Mouse (Mus musculus) urinary bladder, adult 2 months (tissue): ENCODE results near the gene Gltp. TPM values are rescaled to one million over a fixed set of nuclear protein-coding genes. Genes with fewer than 3 reads are reported as not detected.
A peak's percentile ranks its signal among the peaks of the same experiment; 100 is the strongest.

ENCODE experiments used
- DNase-seq: peaks from one replicate; pipeline ENCODE4 v3.0.0; 2022; ENCODE audit warnings: low spot score
- polyA plus RNA-seq: library from polyadenylated mRNA; depleted of rRNA; stranded (reverse); fragments of >200 nt; gene quantifications from 2 replicates; pipeline ENCODE4 v1.2.3, GENCODE M21; 2012

Gene Gltp
- polyA plus RNA-seq, 1 experiment, result 192 TPM

DNA sequence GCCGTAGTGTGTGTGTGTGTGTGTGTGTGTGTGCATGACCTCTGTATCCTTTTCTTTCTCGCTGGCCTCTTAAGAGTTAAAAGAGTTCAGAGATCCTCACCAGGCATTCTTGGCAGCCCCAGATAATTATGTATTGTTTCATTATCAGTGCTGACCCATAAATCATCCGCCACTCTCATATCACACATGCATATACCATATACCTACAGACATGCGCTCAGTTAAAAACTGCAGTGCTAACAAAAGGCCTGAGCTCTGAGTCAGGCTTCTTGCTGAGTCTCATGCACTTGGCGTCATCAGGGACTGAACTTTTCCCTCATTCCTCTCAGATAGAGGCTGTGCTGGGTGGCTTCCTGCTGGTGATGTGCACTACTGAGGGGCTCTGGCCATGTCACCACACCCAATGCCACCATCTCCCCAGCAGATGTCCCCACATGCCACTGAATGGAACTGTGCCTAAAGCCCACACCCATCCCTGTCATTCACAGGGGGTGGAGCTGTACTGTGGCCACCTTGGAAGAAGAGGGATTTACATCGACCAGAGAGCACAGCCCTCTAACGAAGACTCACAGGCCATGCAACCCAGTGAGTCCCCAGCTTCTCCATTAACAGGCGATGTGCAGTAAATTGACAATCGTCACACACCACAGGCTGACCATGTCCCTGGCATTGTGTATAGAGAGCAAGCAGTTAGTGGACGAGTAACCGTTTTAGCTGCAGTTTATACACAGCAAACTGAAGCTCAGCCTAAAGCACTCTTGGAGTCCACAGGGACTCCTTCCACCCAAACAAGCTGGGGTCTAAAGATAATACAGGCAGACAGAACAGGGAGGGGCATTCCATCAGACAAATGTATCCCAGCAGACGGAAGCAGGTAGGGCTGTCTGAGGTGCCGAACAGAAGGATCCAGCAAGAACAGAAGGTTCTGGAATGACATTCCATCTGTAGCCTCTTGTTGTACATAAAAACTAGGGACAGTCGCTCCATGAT lies 11.9 kb upstream of the Gltp start:
- no peak for DNase-seq

DNA sequence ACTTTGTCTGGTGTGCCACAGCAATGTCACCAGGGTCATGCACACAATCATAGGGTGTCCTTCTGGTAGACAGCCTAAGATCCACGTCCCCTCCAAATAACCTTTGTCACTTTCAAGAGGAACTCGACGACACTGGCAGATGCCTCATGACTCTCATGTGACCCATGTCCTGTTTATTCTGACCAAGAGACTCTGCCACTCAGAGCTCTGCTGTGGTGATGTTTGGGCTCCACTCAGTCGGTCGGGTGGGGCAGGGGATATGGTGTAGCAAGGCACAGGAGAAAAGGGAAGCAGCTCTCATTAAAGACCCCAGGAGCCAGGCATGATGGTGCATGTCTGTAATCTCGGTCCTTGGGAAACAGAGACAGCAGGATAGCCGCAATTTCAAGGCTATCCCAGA lies 8.2 kb upstream of the Gltp start:
- DNase-seq, result no peak

DNA sequence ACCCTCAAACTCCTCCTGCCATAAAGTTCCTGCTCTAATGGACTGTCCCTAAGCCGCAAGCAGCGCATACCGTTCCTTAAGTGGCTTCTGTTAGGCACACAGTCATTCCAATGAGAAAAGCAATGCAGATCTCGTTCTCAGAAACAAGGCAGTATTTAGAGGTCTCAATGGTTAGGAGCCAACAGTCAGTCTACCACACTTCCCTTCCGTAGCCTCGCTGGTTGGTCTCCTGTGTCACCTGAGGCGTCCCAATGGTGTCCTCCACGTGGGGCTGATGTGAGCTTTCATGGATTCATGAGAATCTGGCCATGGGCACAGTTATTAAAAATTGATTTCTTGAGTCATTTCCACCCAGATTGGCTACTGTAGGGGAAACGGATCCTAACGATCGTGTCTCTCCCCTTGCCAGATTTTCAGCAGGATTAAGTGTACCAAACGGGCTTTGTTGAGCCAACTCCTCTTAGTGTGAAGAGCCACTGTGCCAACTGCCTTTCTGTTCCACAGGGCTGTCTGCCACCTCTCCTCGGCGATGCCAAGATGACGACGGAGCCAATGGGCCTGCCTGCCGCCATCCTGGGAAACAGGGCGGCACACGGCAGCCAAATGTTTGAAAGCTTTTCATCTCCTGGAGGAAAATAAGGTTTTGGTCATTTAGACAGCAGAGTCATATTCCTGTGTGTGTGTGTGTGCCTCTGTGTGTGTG lies 7.4 kb upstream of the Gltp start:
- DNase-seq, result no peak

DNA sequence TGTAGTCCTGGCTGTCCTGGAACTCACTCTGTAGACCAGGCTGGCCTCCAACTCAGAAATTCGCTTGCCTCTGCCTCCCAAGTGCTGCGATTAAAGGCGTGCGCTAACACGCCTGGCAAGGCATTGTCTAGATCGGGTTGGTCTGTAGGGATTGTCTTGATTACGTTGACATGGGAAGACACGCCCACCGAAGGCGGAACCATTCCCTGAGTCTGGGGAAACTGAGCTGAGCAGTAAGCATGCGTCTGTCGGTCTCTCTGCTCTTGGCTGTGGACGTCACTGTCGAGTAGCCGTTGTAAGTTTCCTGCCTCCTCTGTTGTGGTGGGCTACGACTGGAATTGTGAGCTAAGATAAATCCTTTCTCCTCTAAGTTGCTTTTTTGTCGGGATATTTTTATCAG lies 6.2 kb upstream of the Gltp start:
- no peak for DNase-seq

DNA sequence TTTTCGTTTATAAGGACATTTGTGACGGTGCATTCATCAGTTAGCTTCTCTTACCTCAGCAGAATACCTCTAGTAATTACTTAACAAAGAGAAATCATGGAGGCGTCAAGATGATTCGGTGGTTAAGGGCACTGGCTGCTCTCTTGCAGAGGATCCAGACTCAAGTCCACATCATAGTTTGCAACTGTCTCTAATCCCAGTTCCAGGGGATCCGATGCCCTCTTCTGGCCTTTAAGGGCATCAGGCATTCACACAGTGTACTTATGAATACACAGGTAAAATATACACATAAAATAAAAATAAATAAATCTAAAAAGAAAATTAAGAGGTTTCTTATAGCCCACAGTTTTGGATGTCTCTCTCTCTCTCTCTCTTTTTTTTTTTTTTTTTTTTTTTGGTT lies 5.0 kb upstream of the Gltp start:
- no peak for DNase-seq

DNA sequence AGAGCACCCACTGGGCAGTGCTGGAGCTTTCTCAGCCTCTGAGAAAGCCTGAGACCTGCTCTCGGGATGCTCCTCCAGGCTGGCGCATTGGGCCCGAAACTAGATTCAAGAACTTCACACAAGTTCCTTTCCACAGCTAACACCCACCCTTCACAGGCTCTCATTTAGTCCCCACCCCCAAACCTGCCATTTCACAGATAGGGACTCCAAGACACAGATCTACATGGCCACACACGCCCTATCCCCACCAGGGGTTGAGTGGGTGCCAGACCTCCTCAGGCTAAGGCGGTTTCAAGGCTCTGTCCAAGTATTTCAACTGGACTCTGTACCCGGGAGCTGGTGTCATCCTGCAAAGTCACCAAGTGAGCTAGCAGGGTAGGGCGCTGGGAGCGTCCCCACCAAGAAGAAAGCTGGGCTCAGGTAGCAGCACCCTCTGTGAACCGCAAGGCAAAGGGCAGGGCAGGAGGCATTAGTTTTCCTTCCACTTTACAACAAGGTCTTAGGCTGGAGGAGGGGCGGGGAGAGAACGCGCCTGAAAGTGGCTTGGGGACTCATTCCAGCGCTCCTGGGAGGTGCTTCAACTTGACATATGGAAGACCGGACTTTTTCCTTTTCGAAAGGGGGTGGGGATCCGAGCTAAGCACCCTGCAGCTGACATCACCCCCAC lies 951 bp downstream of the Gltp start:
- no peak for DNase-seq

DNA sequence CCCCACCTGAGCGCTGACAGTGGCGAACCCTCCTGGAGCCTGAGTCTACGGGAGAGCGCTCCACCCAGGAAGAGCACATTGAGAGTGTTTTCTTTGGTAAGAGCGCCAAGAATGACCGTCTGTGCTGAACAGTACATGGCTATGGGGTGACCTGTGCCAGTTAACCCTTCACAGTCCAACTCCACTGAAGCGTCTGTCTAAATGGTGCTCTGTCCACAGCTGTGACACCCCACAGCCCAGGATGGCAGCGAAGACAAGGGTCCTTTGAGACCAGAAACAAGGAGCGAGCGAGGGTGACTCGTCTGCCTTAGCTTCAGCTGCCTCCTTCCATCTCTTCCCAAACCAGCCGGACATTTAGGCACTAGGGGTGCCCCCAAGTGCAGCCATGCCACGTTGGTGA lies 2.1 kb downstream of the Gltp start:
- DNase-seq, result no peak

DNA sequence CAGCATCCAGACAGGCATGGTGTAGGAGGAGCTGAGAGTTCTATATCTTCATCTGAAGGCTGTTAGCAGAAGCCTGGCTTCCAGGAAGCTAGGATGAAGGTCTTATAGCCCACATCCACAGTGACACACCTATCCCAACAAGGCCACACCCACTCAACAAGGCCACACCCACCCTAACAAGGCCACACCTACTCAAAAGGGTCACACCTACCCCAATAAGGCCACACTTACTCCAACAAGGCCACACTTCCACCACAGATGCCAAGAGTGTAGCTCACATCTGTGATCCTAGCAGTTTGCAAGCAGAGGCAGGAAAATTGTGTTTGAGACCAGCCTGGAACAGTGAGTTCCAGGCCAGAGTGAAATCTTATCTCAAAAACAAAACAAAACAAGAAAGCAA lies 2.9 kb downstream of the Gltp start:
- no peak for DNase-seq

DNA sequence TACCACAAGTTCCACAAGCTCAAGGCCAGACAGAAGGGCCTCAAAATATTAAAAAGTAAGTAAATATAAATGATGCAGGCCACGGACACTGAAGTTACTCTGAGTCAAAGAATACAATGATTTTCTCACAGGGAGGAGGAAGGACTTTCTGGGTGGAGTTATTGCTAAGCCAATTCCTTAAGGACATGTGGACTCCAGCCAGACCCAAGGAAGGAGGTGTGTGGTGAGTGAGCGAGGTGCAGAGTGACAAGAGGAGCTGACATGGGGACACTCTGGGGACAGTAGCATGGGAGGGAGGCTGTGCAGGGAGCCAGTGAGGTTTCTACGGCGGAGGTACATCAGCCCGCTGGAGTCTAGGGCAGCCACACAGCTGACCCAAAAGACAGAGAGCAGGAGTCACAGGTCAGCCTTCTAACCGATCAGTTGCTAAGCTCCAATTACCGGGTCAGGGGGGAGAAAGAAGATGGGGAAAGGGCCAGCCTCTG lies 4.0 kb downstream of the Gltp start:
- no peak for DNase-seq

DNA sequence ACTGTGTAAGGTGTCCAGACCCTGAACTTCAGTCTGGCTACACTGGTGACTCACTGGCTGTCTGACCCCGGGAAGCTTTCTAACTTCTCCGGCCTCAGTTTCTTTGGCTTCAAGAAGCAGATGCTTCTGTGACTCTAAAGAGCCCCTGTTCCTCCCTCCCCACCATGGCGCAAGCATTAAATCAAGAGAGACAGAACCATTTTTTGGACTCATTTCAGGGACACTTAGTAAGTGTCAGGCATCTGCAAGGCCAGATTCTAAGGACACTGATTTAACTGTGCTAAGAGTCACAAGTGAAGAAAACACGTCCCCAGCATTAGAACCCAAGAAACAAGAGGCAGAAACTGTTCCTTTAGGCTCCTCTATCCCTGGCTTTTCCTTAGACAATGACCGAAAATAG lies 4.8 kb downstream of the Gltp start:
- DNase-seq, result no peak

DNA sequence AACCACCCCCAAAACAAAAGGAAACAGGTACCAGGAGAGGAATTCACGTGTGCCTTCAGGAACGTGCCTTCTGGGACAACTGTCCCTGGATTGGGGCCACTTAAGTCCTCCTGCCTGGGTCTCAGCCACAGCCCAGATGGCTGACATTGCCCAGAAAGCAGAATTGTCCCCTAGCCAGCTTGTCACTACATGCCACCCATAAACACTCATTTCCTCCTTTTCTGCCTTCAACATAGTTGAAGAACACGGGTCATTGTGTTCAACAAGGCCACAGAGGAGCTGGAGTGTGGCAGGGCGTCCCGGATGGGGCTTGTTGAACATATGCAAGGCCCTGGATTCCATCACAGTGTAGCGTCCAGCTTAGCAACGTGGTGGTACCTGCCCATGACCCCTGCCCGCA lies 9.1 kb downstream of the Gltp start:
- no peak for DNase-seq

DNA sequence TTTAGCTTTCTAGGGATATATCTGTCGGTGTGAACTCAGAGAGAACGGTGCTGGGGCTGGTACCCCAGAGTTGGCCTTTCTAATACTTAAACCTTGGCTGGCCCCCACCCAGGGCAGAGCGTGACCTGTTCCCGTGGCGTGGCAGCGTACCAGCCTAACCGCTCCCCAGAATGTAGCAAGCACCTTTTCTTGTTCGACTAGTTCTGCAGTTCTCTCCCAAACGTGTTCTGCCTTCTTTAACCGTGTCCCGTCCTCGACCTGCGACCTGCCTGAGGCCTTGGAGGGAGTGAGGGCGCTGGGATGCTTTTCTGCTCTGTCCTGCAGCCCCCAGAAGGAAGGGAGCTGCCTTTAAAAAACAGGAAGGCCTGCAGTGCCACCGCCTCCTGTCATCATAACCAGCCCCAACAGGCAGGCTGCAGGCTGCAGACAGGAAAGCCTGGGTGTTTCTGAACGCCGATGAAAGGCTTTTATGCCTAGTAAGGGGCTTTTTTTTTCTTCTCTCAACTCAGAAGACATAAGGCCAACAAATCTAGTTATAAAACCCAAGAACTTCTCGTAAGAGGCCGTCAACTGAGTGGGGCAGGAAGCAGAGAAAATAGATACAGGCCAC lies 10.0 kb downstream of the Gltp start:
- no peak for DNase-seq

DNA sequence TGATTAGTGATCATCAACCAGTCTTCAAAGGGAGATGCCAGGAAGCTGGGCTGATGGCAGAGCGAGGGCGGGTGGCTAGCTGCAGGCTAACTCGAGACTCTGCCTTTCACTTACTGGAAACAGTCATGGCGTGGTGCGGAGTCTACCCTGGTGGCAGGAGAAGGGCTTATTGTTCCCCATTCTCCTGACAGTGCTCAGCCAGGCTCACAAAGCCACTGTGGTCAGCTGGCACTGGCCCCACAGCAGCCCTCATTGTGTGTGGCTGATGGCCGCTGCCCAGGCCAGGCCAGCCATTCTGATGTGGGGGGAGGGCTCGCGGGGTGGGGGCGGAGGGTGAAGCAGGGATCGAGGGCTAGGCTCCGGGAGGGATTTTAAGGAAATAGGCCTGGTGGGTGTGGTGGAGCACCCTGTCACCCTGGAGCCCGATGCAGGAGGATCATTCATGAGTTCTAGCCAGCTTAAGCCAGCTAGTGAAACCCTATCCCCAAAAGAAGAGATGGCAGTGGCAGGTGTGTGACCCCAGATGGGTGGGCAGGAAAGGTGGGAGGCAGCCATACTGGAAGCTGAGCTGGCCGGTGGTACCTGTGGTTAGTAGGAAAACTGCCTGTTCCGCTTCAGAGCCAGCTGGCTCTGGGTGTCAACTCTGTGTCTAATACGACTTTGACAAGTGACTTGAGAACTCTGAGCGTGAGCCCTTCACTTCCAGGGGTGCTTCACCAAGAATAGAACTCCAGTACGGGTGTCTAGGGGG lies 10.8 kb downstream of the Gltp start:
- DNase-seq, result no peak

DNA sequence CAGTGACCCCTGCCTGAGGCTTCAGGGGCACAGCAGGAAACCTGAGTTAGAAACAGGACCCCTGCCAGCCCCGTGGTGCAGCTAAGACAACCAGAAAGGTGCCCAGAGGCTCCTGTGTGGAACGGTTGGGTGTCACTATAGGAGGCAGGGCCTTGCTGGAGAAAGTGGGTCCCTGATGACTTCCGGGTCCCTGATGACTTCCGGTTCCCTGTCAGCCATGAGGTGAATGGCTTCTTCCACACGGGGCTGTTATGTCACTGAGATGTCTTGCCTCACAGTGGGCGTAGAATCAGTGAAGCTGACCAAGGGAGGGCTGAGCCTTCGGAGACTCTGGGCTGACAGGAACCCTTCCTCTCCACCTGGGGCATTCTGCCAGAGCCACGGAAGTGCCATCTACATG lies 16.2 kb downstream of the Gltp start:
- no peak for DNase-seq

DNA sequence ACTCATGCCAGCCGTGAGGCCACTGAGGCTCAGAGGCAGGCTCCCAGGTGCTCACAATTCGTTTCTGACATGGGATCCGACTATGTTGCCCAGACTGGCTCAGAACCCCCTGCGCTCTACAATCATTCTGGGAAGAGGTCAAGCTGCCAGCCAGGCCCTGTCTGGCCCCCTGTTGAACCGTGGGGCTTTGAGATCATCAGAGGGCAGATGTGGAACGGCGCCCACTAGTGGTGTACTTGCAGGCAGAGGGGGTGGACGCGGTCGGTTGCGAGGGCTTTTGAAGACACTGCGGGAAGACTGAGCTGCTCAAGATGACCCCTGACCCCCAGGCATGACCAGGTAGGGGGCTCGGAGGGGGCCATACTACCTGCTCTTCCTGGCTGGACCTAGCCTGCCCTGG lies 17.7 kb downstream of the Gltp start:
- DNase-seq, result no peak

DNA sequence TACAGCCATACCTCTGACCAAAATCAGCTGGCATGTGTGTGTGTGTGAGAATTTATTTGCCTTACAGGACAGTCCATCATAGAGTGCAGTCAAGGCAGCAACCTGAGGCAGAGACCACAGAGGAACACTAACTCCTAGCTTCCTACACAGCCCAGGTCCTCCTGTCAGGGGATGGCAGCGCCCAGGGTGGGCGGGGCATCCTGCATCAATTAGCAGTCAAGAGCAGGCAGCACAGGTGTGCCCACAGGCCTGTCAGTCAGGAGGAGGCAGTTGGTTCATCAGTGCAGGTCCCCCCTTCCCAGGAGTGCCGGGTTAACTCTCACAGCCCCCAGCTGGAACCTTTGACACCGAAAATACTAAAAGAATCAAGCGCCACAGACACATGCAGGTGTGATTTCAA lies 21.8 kb downstream of the Gltp start:
- DNase-seq, result no peak

DNA sequence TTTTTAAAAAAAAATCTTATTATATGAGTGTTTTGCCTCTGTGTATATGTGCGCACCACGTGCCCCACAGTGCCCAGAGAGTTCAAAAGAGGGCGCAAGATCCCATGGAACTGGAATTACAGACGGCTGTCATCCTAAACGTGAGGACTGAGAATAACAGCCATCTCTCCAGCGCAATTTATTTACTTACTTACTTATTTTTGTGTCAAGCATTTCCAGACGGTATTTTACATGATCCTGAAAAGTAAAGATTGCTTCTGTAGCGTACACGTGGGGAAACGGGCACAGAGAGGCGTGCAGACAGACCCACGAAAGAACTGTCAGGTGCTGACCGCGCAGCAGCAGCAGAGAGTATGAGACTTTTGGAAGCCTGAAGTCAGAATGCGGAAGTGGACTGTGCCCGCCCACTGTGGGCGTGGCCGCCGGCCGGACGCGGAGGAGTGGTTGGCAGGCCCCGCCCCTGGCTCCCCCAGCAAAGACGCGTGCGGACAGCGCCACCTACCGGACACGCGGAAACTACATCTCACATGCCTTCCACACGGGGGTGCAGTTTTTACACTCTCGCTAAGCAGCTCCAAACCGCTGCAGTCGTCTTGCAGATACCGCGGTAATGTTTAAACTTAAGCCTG lies 23.4 kb downstream of the Gltp start:
- DNase-seq, result peak; percentile 100

DNA sequence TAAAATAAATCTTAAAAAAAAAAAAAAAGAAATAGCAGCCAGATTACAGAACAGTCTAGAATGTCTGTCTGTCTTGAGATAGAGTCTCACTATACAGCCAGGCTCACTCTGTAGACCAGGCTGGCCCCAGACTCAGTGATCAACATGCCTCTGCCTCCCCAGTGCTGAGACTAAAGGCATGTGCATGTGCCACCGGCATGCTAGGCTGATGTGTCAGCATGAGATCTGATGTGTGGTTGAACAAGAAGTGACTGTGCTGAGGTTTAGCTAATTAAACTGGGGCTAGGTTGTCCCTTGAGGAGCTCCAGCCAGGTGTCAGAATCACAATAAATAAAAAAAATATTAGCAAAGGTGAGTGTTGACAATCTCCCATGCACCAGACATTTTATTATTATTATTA lies 24.1 kb downstream of the Gltp start:
- no peak for DNase-seq

DNA sequence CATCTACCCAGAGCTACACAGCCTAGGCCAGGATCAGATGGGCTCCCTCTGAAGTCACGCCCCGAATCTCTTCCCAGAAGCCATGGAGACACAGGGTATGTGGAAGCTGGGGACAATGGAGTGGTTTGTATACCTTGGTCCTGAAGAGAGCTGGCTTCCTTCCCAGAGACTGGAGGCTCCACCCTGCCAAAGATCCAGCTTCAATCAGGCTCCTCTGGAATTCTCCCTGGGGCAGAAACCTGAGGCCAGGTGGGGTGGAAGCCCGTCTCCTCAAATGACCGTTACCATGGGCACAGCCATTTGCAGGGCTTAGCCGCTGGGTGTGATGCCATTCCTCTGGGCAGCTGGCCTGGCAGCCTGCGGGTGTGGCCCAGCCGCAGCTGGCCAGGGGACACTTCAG lies 26.0 kb downstream of the Gltp start:
- no peak for DNase-seq

DNA sequence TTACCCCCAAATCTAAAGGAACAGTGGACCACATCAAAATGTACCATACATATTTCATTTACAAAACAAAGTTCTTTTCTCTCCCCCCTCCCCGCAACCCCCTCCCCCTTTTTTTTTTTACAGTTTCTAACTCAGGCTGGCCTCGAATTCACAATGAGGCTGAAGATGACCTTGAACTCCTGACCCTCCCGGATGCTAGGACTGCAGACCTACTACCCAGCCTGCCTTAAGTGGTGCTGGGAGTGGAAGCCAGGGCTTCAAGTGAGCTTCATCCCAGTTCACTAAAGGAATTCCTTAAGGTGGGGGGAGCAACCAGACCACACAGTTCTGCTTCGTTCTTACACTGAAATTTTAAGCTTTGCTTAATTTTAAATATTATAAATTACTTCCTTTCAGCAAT lies 26.6 kb downstream of the Gltp start:
- DNase-seq, result no peak

DNA sequence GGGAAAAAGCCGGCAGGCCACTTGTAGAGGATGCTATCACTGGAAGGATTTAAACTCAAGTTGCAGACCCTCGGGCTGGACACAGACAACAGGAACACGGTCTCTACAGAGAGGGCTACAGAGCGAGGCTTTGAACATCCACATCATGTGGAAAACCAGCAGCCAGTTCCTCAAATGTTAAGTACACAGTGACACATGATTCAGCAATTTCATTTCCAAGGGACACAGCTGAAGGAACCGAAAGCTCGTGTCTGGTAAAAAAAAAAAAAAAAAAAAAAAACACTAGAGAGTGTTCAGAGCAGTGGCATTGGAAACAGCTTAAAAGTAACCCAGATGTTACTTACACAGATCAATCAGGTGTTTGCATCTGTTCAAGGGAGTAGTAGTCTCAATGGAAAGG lies 29.8 kb downstream of the Gltp start:
- DNase-seq, result no peak
